Mouse (Mus musculus) erythroblast, embryonic 14.5 days (primary cell): Measurements from ENCODE around the gene Eif3d. TPM values are rescaled to one million over a fixed set of nuclear protein-coding genes. Genes with fewer than 3 reads are reported as not detected.

Experiments
- H3K27me3 ChIP-seq: 2 replicates; pipeline ENCODE4 v1.6.1; 2012; ENCODE audit warnings: inconsistent platforms; ENCODE audit not compliant: control insufficient read depth
- H3K36me3 ChIP-seq: 2 replicates; pipeline ENCODE4 v1.6.1; 2012; ENCODE audit warnings: mild to moderate bottlenecking, inconsistent platforms; ENCODE audit not compliant: control insufficient read depth
- H3K4me1 ChIP-seq: 2 replicates; pipeline ENCODE4 v1.6.1; 2012; ENCODE audit warnings: inconsistent platforms; ENCODE audit not compliant: control insufficient read depth
- H3K4me3 ChIP-seq: replicated peaks from 2 replicates; pipeline ENCODE3; 2012; ENCODE audit warnings: moderate library complexity, mild to moderate bottlenecking, inconsistent platforms
- H3K9me3 ChIP-seq: 2 replicates; pipeline ENCODE4 v1.6.1; 2012; ENCODE audit warnings: low read length, inconsistent platforms, mixed read lengths; ENCODE audit not compliant: control insufficient read depth
- GATA1 ChIP-seq: IDR thresholded peaks from 2 replicates; pipeline ENCODE4 v1.6.1; 2012; ENCODE audit warnings: low read length, inconsistent platforms, mixed read lengths
- TAL1 ChIP-seq: IDR thresholded peaks from 3 replicates; pipeline ENCODE4 v1.6.1; 2012; ENCODE audit warnings: low read length, inconsistent platforms, mixed read lengths
- polyA plus RNA-seq: library from polyadenylated mRNA; stranded (reverse); fragments of >175 nt; gene quantifications from 2 replicates; pipeline ENCODE4 v1.2.3, GENCODE M21; 2012

Gene Eif3d
- polyA plus RNA-seq, 1 experiment: 8.3 TPM

DNA sequence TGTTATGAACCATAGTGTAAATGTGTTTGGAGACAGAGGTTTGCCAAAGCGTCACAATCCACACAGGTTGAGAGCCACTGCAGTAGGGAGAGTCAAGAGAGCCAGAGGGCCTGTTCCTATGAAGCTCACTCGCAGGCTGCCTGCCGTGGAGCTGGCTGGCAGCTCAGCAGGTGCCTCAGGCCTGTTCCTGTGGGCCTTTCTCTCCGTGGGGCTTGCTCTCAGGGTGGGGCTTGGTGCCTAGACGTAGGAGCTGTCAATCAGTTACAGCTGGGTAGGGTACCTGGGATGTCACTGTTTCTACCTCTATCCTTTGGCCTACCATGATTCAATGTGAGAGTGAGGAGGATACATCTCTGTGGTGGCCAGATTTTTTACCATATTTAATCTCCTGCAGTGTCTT is 35.6 kb downstream of the Eif3d start:
- no peaks in the 10 kb centered on the region for H3K9me3 ChIP-seq
- peaks cover 15% of the 10 kb centered on the region; the same call in 1 of the 2 replicates for H3K27me3 ChIP-seq
- H3K4me3 ChIP-seq: no peak overlapping the region
- peaks cover 41% of the 10 kb centered on the region for H3K4me1 ChIP-seq
- TF ChIP-seq GATA1 (no peak), TAL1 (no peak)
- H3K36me3 ChIP-seq: no peaks in the 10 kb centered on the region; the same call in 1 of the 2 replicates

- Histone ChIP-seq H3K9me3 (no peaks in the 10 kb centered on the region), H3K36me3 (no peaks in the 10 kb centered on the region; the same call in 1 of the 2 replicates), H3K27me3 (peaks cover 15% of the 10 kb centered on the region; the same call in 1 of the 2 replicates), H3K4me3 (no peak overlapping the region), H3K4me1 (peaks cover 48% of the 10 kb centered on the region)
- TF ChIP-seq GATA1: no peak
- no peak for TF ChIP-seq TAL1
These were observed 36.3 kb downstream of the Eif3d start for GRCm38 (mm10) chr15:77934326-77934725.

DNA sequence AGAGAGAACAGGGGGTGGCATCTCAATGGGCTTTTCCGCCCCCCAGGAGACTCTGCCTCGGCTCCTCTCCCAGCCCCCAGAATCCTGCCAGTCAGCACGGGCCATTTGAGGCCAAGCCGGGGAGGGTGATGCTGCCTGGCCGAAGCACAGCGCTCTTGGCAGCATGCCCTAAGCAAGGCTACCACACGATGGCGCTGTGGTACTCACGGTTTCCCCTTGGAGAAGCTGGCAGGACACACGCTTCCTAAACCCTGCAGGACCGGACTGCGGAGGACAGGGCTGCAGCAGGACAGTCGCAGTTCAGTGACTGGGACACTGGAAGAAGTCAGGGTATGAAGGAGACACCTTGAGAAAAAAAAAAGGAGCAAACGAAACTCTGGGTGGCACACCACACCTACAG is 36.8 kb downstream of the Eif3d start:
- no peaks in the 10 kb centered on the region; the same call in 1 of the 2 replicates for H3K36me3 ChIP-seq
- no peaks in the 10 kb centered on the region for H3K9me3 ChIP-seq
- no peak overlapping the region for H3K4me3 ChIP-seq
- H3K27me3 ChIP-seq: peaks cover 15% of the 10 kb centered on the region; the same call in 1 of the 2 replicates
- no peak for TF ChIP-seq GATA1
- TF ChIP-seq TAL1: no peak
- peaks cover 51% of the 10 kb centered on the region for H3K4me1 ChIP-seq

GRCm38 (mm10) chr15:77933222-77933621 is 37.4 kb downstream of the Eif3d start:
- peaks cover 54% of the 10 kb centered on the region for H3K4me1 ChIP-seq
- TF ChIP-seq GATA1 (no peak), TAL1 (no peak)

DNA sequence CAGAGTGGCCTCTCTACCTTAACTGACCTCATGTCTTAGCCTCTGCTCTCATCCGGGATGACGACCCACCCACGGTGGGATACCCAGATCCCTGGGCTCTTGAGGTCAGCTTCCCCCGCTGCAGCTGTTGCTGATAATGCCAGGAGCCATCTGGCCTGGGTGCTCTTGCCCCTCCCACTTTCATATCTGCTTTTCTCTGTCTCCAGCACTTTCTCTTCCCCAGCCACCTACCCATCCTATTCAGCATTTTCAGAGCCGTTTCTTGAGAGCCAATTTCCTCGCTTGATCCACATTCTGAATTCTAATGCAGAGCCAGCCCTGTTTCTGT is 39.0 kb downstream of the Eif3d start:
- Histone ChIP-seq H3K4me3 (peak overlapping the region; percentile 78), H3K4me1 (peaks cover 70% of the 10 kb centered on the region), H3K9me3 (no peaks in the 10 kb centered on the region), H3K27me3 (peaks cover 9% of the 10 kb centered on the region; the same call in 1 of the 2 replicates), H3K36me3 (peaks cover 13% of the 10 kb centered on the region)
- TF ChIP-seq TAL1: peak; percentile 71
- TF ChIP-seq GATA1: peak; percentile 52

More at GRCm38 (mm10) chr15:77933222-77933621, 37.4 kb downstream of the Eif3d start:
- Histone ChIP-seq H3K27me3 (peaks cover 12% of the 10 kb centered on the region; the same call in 1 of the 2 replicates), H3K36me3 (no peaks in the 10 kb centered on the region; the same call in 1 of the 2 replicates), H3K9me3 (no peaks in the 10 kb centered on the region), H3K4me3 (no peak overlapping the region)

DNA sequence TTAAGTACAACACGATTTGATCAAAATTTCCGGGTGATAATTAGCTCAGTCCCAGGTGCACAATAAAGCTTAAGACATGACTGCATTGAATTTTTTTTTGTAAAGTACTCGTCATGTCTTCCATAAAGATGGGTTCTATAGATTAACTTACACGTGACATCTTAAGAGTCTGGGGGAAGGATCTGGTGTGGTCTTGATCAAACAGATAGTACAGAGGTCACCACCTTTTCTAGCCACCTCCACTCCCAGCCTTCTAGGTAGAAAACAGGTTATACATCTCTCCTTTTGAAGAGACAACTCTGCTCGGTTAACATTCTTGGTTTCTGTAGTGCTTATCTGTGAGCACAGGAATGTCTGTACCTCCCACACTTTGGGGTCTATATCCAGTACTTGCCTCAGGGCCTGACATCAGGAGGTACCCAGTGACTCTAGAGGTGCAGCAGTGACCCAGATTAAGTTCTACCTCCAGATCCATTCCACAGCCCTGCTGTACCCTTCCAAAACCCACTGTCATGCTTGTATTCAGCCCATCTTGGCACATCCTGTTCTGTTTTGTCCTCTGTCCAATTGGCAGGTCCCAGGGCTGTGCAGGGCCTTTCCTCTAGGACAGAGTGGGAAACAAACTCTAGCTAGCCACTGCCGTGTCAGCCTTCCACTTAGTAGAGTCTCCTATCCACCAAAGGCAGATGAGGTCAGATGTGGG is 39.5 kb downstream of the Eif3d start:
- H3K4me1 ChIP-seq: peaks cover 74% of the 10 kb centered on the region
- H3K4me3 ChIP-seq: peak overlapping the region; percentile 78
- H3K36me3 ChIP-seq: peaks cover 17% of the 10 kb centered on the region
- H3K9me3 ChIP-seq: no peaks in the 10 kb centered on the region
- peaks cover 9% of the 10 kb centered on the region; the same call in 1 of the 2 replicates for H3K27me3 ChIP-seq
- TF ChIP-seq TAL1: no peak
- no peak for TF ChIP-seq GATA1

DNA sequence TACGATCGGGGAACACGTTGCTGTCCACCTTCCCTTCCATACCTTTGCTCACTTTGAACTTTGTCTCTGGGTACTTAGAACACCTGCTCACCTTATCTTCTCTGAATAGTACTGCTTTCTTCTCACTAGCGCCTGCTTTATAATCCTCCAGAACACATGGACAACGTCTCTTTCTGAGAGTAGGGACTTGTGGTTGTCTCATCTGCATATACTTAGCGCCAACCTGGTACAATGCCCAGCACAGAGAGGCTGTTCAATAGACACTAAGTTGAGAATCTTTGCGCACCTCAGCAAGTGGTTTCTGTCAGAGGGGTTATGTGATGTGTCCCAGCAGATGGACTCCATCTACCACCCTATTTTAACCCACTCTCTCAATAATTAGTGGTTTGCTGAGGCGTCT is 40.8 kb downstream of the Eif3d start:
- no peaks in the 10 kb centered on the region for H3K9me3 ChIP-seq
- peaks cover 29% of the 10 kb centered on the region for H3K36me3 ChIP-seq
- TF ChIP-seq GATA1: no peak
- TF ChIP-seq TAL1: no peak
- peak overlapping the region; percentile 78 for H3K4me3 ChIP-seq
- H3K4me1 ChIP-seq: peaks cover 77% of the 10 kb centered on the region
- H3K27me3 ChIP-seq: peaks cover 3% of the 10 kb centered on the region; the same call in 1 of the 2 replicates

DNA sequence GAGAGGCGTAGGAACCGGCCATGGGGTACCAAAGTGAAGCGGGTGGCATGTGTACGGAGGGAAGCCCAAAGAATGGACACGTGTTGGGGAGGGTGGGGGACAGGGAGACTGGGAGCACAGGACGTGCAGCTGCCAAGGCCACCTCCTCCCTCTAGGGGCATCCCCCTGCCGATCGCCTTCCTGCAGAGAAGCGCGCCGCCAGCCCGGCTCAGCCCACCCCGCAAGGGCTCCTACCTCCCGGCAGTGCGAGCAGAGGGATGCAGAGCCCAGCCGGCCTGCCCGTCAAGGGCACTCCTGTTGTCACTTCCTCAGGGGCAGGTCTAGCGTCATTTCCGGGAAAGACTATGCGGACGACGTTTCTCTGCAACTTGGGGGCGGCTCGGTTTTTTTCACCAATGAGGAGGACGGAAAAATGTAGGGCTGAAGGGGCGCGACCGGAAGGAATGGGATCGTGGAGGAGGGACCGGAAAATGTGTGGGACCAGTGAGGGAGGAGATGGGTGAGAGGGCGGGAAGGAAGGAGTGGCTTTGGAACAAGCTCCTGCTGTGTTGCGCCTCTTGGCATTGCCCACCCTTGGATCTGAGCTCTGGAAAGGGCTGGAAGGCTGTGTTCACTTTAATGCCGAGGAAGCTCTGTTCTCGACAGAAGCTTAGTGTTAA is 41.8 kb downstream of the Eif3d start, which contains the start of gene Txn2:
Gene Txn2, minus strand, starts transcription at position 334 of the 659 bp plus-strand sequence.
- no peak for TF ChIP-seq TAL1
- no peak for TF ChIP-seq GATA1
- Histone ChIP-seq H3K9me3 (no peaks in the 10 kb centered on the region), H3K27me3 (no peaks in the 10 kb centered on the region), H3K36me3 (peaks cover 39% of the 10 kb centered on the region), H3K4me3 (peak within 1 kb of the TSS; percentile 78), H3K4me1 (peaks cover 72% of the 10 kb centered on the region)

GRCm38 (mm10) chr15:77928091-77928490 is 42.5 kb downstream of the Eif3d start:
- peaks cover 46% of the 10 kb centered on the region for H3K36me3 ChIP-seq
- H3K9me3 ChIP-seq: no peaks in the 10 kb centered on the region
- peak overlapping the region; percentile 78 for H3K4me3 ChIP-seq
- H3K4me1 ChIP-seq: peaks cover 70% of the 10 kb centered on the region
- H3K27me3 ChIP-seq: no peaks in the 10 kb centered on the region
- TF ChIP-seq TAL1: no peak
- TF ChIP-seq GATA1: no peak
